Mouse (Mus musculus) left cerebral cortex, adult 2 months (tissue): ENCODE measurements around the gene Mecp2. TPM values are rescaled to one million over a fixed set of nuclear protein-coding genes. Genes with fewer than 3 reads are reported as not detected.

Source experiments
- DNase-seq, 2 experiments: peaks; one replicate each; pipeline ENCODE4 v3.0.0; 2021 to 2022; ENCODE audit warnings: low spot score in 2 of 2, mixed read lengths in 1 of 2; ENCODE audit errors: extremely low spot score in 1 of 2
- H3K27ac ChIP-seq: fragments of 200-600 bp; 2 replicates; pipeline ENCODE4 v1.8.1; 2022
- H3K4me3 ChIP-seq: fragments of 200-600 bp; 2 replicates; pipeline ENCODE4 v1.8.1; 2022
- CTCF ChIP-seq: fragments of 200-600 bp; IDR thresholded peaks from 2 replicates; pipeline ENCODE4 v1.8.1; 2022; ENCODE audit warnings: antibody characterized with exemption, mild to moderate bottlenecking, moderate library complexity
- intact Hi-C: fragments of 180-260 bp; cut with DNase I; formaldehyde crosslinking; loops from one replicate; pipeline ENCODE4 v1.15.1; 2025
- total RNA-seq, 2 experiments: library from RNA; stranded (reverse); gene quantifications; 2 replicates each; pipeline ENCODE4 v1.2.3; 2021

Gene Mecp2
- total RNA-seq, 2 experiments from 2014 or later = 85.0 to 89.3 TPM

- intact Hi-C loops = loop anchor here (1.0 to 2.0 kb wide), 3 partner anchors 62 to 162 kb away; partner anchors contain the start of genes Hcfc1 and Irak1
- Histone ChIP-seq H3K27ac (peak overlapping the region; percentile 94), H3K4me3 (peak overlapping the region; percentile 62)
- peak; percentile 70 to 78 for DNase-seq
- no peak for TF ChIP-seq CTCF
Observed at GRCm38 (mm10) chrX:74084946-74085498, 50.1 kb downstream of the Mecp2 start.

- DNase-seq = no peak
- H3K4me3 ChIP-seq = peak overlapping the region; percentile 62
- TF ChIP-seq CTCF = no peak
- peak overlapping the region; percentile 94 for H3K27ac ChIP-seq
- intact Hi-C loops = loop anchor here (2.0 kb wide), 2 partner anchors 118 to 162 kb away; partner anchors contain the start of gene Hcfc1
Observed at GRCm38 (mm10) chrX:74084276-74084837, 50.8 kb downstream of the Mecp2 start.

GRCm38 (mm10) chrX:74070794-74071193 is 64.4 kb downstream of the Mecp2 start:
- intact Hi-C loops = no loop called here

GRCm38 (mm10) chrX:74067891-74068290 is 67.3 kb downstream of the Mecp2 start:
- intact Hi-C loops = no loop called here
- DNase-seq = peak in 1 of 2 experiments; percentile 13
- no peak overlapping the region for H3K4me3 ChIP-seq
- no peak for TF ChIP-seq CTCF
- H3K27ac ChIP-seq = no peak overlapping the region

More at GRCm38 (mm10) chrX:74070794-74071193, 64.4 kb downstream of the Mecp2 start:
- DNase-seq = no peak
- no peak overlapping the region for H3K4me3 ChIP-seq
- no peak for TF ChIP-seq CTCF
- no peak overlapping the region for H3K27ac ChIP-seq

- DNase-seq = no peak
- H3K27ac ChIP-seq = no peak overlapping the region
- intact Hi-C loops = loop anchor here (2.0 kb wide), 1 partner anchor 20 kb away; no protein-coding TSS in a partner anchor
- no peak for TF ChIP-seq CTCF
- H3K4me3 ChIP-seq = no peak overlapping the region
Observed at GRCm38 (mm10) chrX:74045107-74045506, 90.1 kb downstream of the Mecp2 start.

- intact Hi-C loops = no loop called here
- no peak for DNase-seq
- no peak overlapping the region for H3K4me3 ChIP-seq
- H3K27ac ChIP-seq = no peak overlapping the region
- TF ChIP-seq CTCF = no peak
Observed at GRCm38 (mm10) chrX:74037702-74038375, 97.3 kb downstream of the Mecp2 start.

GRCm38 (mm10) chrX:74030000-74030399 is 105.2 kb downstream of the Mecp2 start:
- TF ChIP-seq CTCF = no peak
- no peak overlapping the region for H3K27ac ChIP-seq
- intact Hi-C loops = no loop called here
- no peak for DNase-seq
- H3K4me3 ChIP-seq = no peak overlapping the region

GRCm38 (mm10) chrX:74023188-74024049 is 111.7 kb downstream of the Mecp2 start, which contains the start of gene Irak1:
TSS of gene Irak1 (minus strand) at chrX:74023918.
- intact Hi-C loops = loop anchor here (1.0 to 5.0 kb wide), 4 partner anchors 21 to 224 kb away; partner anchors contain the start of gene Flna
- H3K4me3 ChIP-seq = peak within 1 kb of the TSS; percentile 55
- peak; percentile 56 for TF ChIP-seq CTCF
- DNase-seq = peak; percentile 65 to 75
- H3K27ac ChIP-seq = peak within 1 kb of the TSS; percentile 90

GRCm38 (mm10) chrX:74022795-74023187 is 112.4 kb downstream of the Mecp2 start:
- intact Hi-C loops = loop anchor here (1.0 to 5.0 kb wide), 3 partner anchors 55 to 225 kb away; partner anchors contain the start of gene Flna
- Histone ChIP-seq H3K4me3 (peak overlapping the region; percentile 55), H3K27ac (peak overlapping the region; percentile 90)
- DNase-seq = no peak
- TF ChIP-seq CTCF = no peak

- intact Hi-C loops = no loop called here
Observed at GRCm38 (mm10) chrX:74014597-74014996, 120.6 kb downstream of the Mecp2 start.

GRCm38 (mm10) chrX:74008063-74008462 is 127.1 kb downstream of the Mecp2 start:
- Histone ChIP-seq H3K4me3 (no peak overlapping the region), H3K27ac (no peak overlapping the region)
- TF ChIP-seq CTCF = no peak
- no peak for DNase-seq
- intact Hi-C loops = no loop called here

More at GRCm38 (mm10) chrX:74014597-74014996, 120.6 kb downstream of the Mecp2 start:
- TF ChIP-seq CTCF = no peak
- no peak overlapping the region for H3K4me3 ChIP-seq
- DNase-seq = no peak
- H3K27ac ChIP-seq = no peak overlapping the region
